Mouse (Mus musculus): ENCODE results near the gene Fgfr2.

DNA sequence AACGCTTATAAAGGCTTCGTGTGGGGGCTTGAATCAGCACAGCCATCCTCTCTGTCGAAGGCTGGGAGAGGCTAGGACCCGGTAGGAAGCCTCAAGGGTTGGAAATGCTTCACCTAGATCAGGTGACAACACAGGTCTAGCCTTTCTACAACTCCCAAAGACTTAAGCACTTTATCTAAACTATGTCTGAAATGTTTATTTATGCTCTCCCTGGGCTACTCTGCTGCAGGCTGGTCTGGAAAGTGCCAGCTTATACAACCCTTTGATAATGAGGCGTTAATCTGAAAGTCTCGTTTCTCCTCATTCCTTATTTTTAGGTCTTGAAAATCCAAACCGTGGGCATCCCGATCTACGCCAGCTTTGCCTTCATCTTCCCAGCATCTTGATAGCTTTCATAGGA is 2299.2 kb downstream of the Fgfr2 start:
- no peak for TF ChIP-seq CTCF (conservative IDR thresholded peaks at IDR 0.05; ENCODE audit: insufficient read depth, insufficient read length, low read depth, low read length)
- TF ChIP-seq POLR2A (IDR thresholded peaks at IDR 0.05; ENCODE audit: low read depth, low read length), result no peak

Measured in kidney, adult 2 months (tissue).